Mouse (Mus musculus): Measurements from ENCODE around the gene Htr1f.

- TF ChIP-seq GATA1 (IDR thresholded peaks at IDR 0.05; ENCODE audit: borderline replicate concordance, low read length), result no peak
- TF ChIP-seq FLI1 (IDR thresholded peaks at IDR 0.05; ENCODE audit: low read length), result no peak
Measured at GRCm38 (mm10) chr16:64941646-64942195, 163.9 kb downstream of the Htr1f start.

Data from megakaryocyte, embryonic 14.5 days (primary cell).